16 mouse cellular contexts compared by ENCODE assay signal in genomic region chr10:117203558-117203981, GRCm38 (mm10). TPM values are rescaled to one million over a fixed set of nuclear protein-coding genes. Genes with fewer than 3 reads are reported as not detected.
A peak's percentile ranks its signal among the peaks of the same experiment; 100 is the strongest.
DNase-seq lines count a peak whose midpoint lies in the region; ATAC-seq and TF ChIP-seq lines count a peak whose summit lies in the region.
"Had no signal": no experiment of that assay in that cellular context is flagged by ENCODE, and none has a peak within 500 bp of the region (broad histone marks: within the 10 kb centered on the region; RNA-seq: fewer than 3 reads in every experiment).

No protein-coding gene starts in this region.

- no peak overlapping the region for H3K4me3 ChIP-seq in heart, embryonic 15.5 days
- H3K4me3 ChIP-seq in midbrain, postnatal 0 days (ENCODE audit: low read depth, low read length) = no peak overlapping the region
- H3K4me3 ChIP-seq in midbrain, embryonic 14.5 days (replicated peaks; ENCODE audit: low read depth, low read length) = no peak overlapping the region
- no peak overlapping the region for H3K4me3 ChIP-seq in gastrocnemius, adult 2 months
- H3K4me3 ChIP-seq: forebrain, embryonic 10.5 days; midbrain, embryonic 15.5 days had no signal

- no peaks in the 10 kb centered on the region for H3K9me3 ChIP-seq in heart, embryonic 15.5 days (replicated peaks)
- no peaks in the 10 kb centered on the region for H3K9me3 ChIP-seq in midbrain, postnatal 0 days (ENCODE audit: low read length)
- no peaks in the 10 kb centered on the region for H3K9me3 ChIP-seq in midbrain, embryonic 14.5 days (ENCODE audit: control insufficient read depth, low read length)
- H3K9me3 ChIP-seq: forebrain, embryonic 10.5 days; midbrain, embryonic 15.5 days had no signal

- intact Hi-C loops in gastrocnemius, adult 2 months (cut with DNase I) = loop anchor here (10.0 kb wide), 1 partner anchor 259 kb away; no protein-coding TSS in a partner anchor

- 53% methylated on average over 2 of the region's 2 CpGs for WGBS in heart, embryonic 15.5 days
- 81% methylated on average over 2 of the region's 2 CpGs for WGBS in midbrain, postnatal 0 days
- whole genome bisulfite sequencing in midbrain, embryonic 14.5 days = 80% methylated on average over 2 of the region's 2 CpGs

- 0 out of 2 replicates have a peak, but pooled peaks have one; percentile 31 for ATAC-seq in heart, embryonic 15.5 days (replicated peaks; ENCODE audit: insufficient number of reproducible peaks, insufficient read depth, low FRiP score, low read depth)
- ATAC-seq in midbrain, postnatal 0 days (ENCODE audit: low FRiP score) = no peak
- ATAC-seq in midbrain, embryonic 14.5 days (ENCODE audit: low FRiP score, low TSS enrichment) = no peak
- ATAC-seq: activated CD4-positive, CD25-positive, alpha-beta regulatory T cell, adult 4 months; midbrain, embryonic 15.5 days had no signal

- H3K36me3 ChIP-seq in heart, embryonic 15.5 days = no peaks in the 10 kb centered on the region
- H3K36me3 ChIP-seq in midbrain, postnatal 0 days (ENCODE audit: insufficient read depth, low read length) = no peaks in the 10 kb centered on the region
- no peaks in the 10 kb centered on the region for H3K36me3 ChIP-seq in midbrain, embryonic 14.5 days (ENCODE audit: control insufficient read depth, insufficient read depth, low read length)
- H3K36me3 ChIP-seq: forebrain, embryonic 10.5 days; midbrain, embryonic 15.5 days had no signal

- DNase-seq in heart, adult 11 months = no peak
- DNase-seq in midbrain, postnatal 0 days (ENCODE audit: low spot score) = no peak
- no peak for DNase-seq in midbrain, embryonic 14.5 days
- peak; percentile 20 for DNase-seq in forelimb bud, embryonic 11.5 days (ENCODE audit: low read depth, low spot score)
- DNase-seq in yolk sac, embryonic 10.5 days (ENCODE audit: low spot score) = peak; percentile 69
- DNase-seq in right cerebral cortex, postnatal 10 days (ENCODE audit: low spot score in 2 of 2) = no peak
- no peak for DNase-seq in gastrocnemius, adult 2 months
- DNase-seq: gastrocnemius, postnatal 25 days; kidney, adult 11 months had no signal

- no peak overlapping the region for H3K9ac ChIP-seq in heart, embryonic 15.5 days
- no peak overlapping the region for H3K9ac ChIP-seq in midbrain, postnatal 0 days (replicated peaks; ENCODE audit: low read length, poor library complexity, severe bottlenecking)
- no peak overlapping the region for H3K9ac ChIP-seq in midbrain, embryonic 14.5 days (replicated peaks; ENCODE audit: low read length)
- H3K9ac ChIP-seq: midbrain, embryonic 15.5 days had no signal

- no peak overlapping the region for H3K27ac ChIP-seq in heart, embryonic 15.5 days
- H3K27ac ChIP-seq in midbrain, postnatal 0 days (ENCODE audit: low read depth, low read length) = no peak overlapping the region
- H3K27ac ChIP-seq in midbrain, embryonic 14.5 days (replicated peaks; ENCODE audit: low read depth, low read length) = no peak overlapping the region
- H3K27ac ChIP-seq in gastrocnemius, adult 2 months = no peak overlapping the region
- H3K27ac ChIP-seq: forebrain, embryonic 10.5 days; midbrain, embryonic 15.5 days had no signal

- peaks cover 7% of the 10 kb centered on the region for H3K4me1 ChIP-seq in heart, embryonic 15.5 days (replicated peaks)
- no peaks in the 10 kb centered on the region for H3K4me1 ChIP-seq in midbrain, postnatal 0 days (ENCODE audit: insufficient read depth, low read length)
- H3K4me1 ChIP-seq in midbrain, embryonic 14.5 days (ENCODE audit: control insufficient read depth, insufficient read depth, low read length) = no peaks in the 10 kb centered on the region

- peak; percentile 38 for TF ChIP-seq CTCF in midbrain, postnatal 0 days (IDR thresholded peaks at IDR 0.05)
- no peak; the same call in 1 of the 2 replicates for TF ChIP-seq CTCF in gastrocnemius, adult 2 months (IDR thresholded peaks at IDR 0.05)

- no peaks in the 10 kb centered on the region for H3K27me3 ChIP-seq in heart, embryonic 15.5 days
- no peaks in the 10 kb centered on the region for H3K27me3 ChIP-seq in midbrain, postnatal 0 days (ENCODE audit: insufficient read depth, low read length)
- no peaks in the 10 kb centered on the region for H3K27me3 ChIP-seq in midbrain, embryonic 14.5 days (ENCODE audit: control insufficient read depth, insufficient read depth, low read length)
- H3K27me3 ChIP-seq: midbrain, embryonic 15.5 days had no signal

- no peak overlapping the region; the same call in 1 of the 2 replicates for H3K4me2 ChIP-seq in heart, embryonic 15.5 days
- H3K4me2 ChIP-seq in midbrain, postnatal 0 days (ENCODE audit: low read depth, low read length, poor library complexity, severe bottlenecking) = no peak overlapping the region
- no peak overlapping the region for H3K4me2 ChIP-seq in midbrain, embryonic 14.5 days (ENCODE audit: low read length)
- H3K4me2 ChIP-seq: midbrain, embryonic 15.5 days had no signal

RNA-seq across cellular contexts. Expression of gene Yeats4, which starts 20.7 kb away (rescaled TPM):
- 37.5 and 43.6 TPM in 2 replicates for polyA plus RNA-seq in heart, embryonic 15.5 days (2015; fragmentation: Nextera tagmentation; extraction: Ambion mirVana)
- total RNA-seq in midbrain, postnatal 0 days (2014; rRNA removed) = 79.0 and 90.4 TPM in 2 replicates
- polyA plus RNA-seq in midbrain, postnatal 0 days (2015; fragmentation: Nextera tagmentation; extraction: Ambion mirVana) = 104 and 107 TPM in 2 replicates
- polyA plus RNA-seq in midbrain, embryonic 14.5 days (2014; fragmentation: Nextera tagmentation; extraction: Ambion mirVana) = 144 and 145 TPM in 2 replicates
- total RNA-seq in gastrocnemius, adult 2 months (2021) = 10 to 100 TPM; 16.9 to 17.1 TPM

RNA-seq across cellular contexts. Expression of gene 9530003J23Rik, which starts 34.9 kb away (rescaled TPM):
- not detected in 2 replicates for polyA plus RNA-seq in heart, embryonic 15.5 days (2015; fragmentation: Nextera tagmentation; extraction: Ambion mirVana)
- total RNA-seq in midbrain, postnatal 0 days (2014; rRNA removed) = not detected in 2 replicates
- 0.22 and 0.26 TPM in 2 replicates for polyA plus RNA-seq in midbrain, postnatal 0 days (2015; fragmentation: Nextera tagmentation; extraction: Ambion mirVana)
- polyA plus RNA-seq in midbrain, embryonic 14.5 days (2014; fragmentation: Nextera tagmentation; extraction: Ambion mirVana) = not detected in 2 replicates
- total RNA-seq in gastrocnemius, adult 2 months (2021) = not detected
- total RNA-seq: gastrocnemius, postnatal 25 days; layer of hippocampus, postnatal 10 days; liver, adult 2 months; neutrophil, adult 5-6 weeks had no signal
- polyA plus RNA-seq: forebrain, embryonic 10.5 days; liver, adult 2 months; midbrain, embryonic 15.5 days had no signal

RNA-seq across cellular contexts. Expression of gene Frs2, which starts 55.2 kb away (rescaled TPM):
- 14.8 and 14.9 TPM in 2 replicates for polyA plus RNA-seq in heart, embryonic 15.5 days (2015; fragmentation: Nextera tagmentation; extraction: Ambion mirVana)
- total RNA-seq in midbrain, postnatal 0 days (2014; rRNA removed) = 20.3 and 23.4 TPM in 2 replicates
- polyA plus RNA-seq in midbrain, postnatal 0 days (2015; fragmentation: Nextera tagmentation; extraction: Ambion mirVana) = 15.2 and 17.3 TPM in 2 replicates
- polyA plus RNA-seq in midbrain, embryonic 14.5 days (2014; fragmentation: Nextera tagmentation; extraction: Ambion mirVana) = 25.4 and 30.3 TPM in 2 replicates
- total RNA-seq in gastrocnemius, adult 2 months (2021) = 10 to 100 TPM in 1 of 2 experiments, 1 to 10 TPM in 1; 8.1 to 11.5 TPM

Comparison
In these comparisons a context has a peak if more than half of its experiments do, and no peak if none do; other contexts are left out.
1. DNase-seq: peak in forelimb bud, embryonic 11.5 days (single experiment) and yolk sac, embryonic 10.5 days (single experiment); none in heart, adult 11 months (single experiment), midbrain, postnatal 0 days (single experiment), midbrain, embryonic 14.5 days (single experiment), right cerebral cortex, postnatal 10 days (0 of 2) and gastrocnemius, adult 2 months (single experiment).